Mouse (Mus musculus) testis, adult 2 months (tissue): ENCODE measurements around the gene Ugdh.

Source experiments
- CTCF ChIP-seq: fragments of 200-500 bp; IDR thresholded peaks from 2 replicates; pipeline ENCODE4 v1.5.1; 2012; ENCODE audit warnings: low read depth, mild to moderate bottlenecking, inconsistent platforms, low read length, moderate library complexity; ENCODE audit not compliant: control insufficient read depth, insufficient read depth, insufficient replicate concordance
- POLR2A ChIP-seq: fragments of 200-500 bp; IDR thresholded peaks from 2 replicates; pipeline ENCODE4 v1.6.1; 2012; ENCODE audit warnings: low read depth, mild to moderate bottlenecking, inconsistent platforms, low read length, moderate library complexity; ENCODE audit not compliant: control insufficient read depth

GRCm38 (mm10) chr5:65419136-65419535 is 16.6 kb downstream of the Ugdh start:
- no peak for TF ChIP-seq CTCF
- no peak for TF ChIP-seq POLR2A
